Comparison of ENCODE assay signal across 8 mouse cellular contexts in genomic region chr19:7040637-7041130, GRCm38 (mm10). TPM values are rescaled to one million over a fixed set of nuclear protein-coding genes. Genes with fewer than 3 reads are reported as not detected.
A peak's percentile ranks its signal among the peaks of the same experiment; 100 is the strongest.
DNase-seq lines count a peak whose midpoint lies in the region; ATAC-seq and TF ChIP-seq lines count a peak whose summit lies in the region.

No protein-coding gene starts in this region.

- peaks cover 20% of the 10 kb centered on the region for H3K4me1 ChIP-seq in heart, postnatal 0 days (ENCODE audit: control insufficient read depth, insufficient read depth)
- H3K4me1 ChIP-seq in hindbrain, embryonic 11.5 days (replicated peaks; ENCODE audit: control insufficient read depth, insufficient read depth, low read length): peaks cover 6% of the 10 kb centered on the region; the same call in 1 of the 2 replicates
- H3K4me1 ChIP-seq in midbrain, embryonic 10.5 days: peaks cover 38% of the 10 kb centered on the region

- DNase-seq in heart, postnatal 0 days (ENCODE audit: low spot score): no peak
- no peak for DNase-seq in heart, adult 9 months (ENCODE audit: low spot score in 2 of 2)
- DNase-seq in MEL-GATA-1-ER (ENCODE audit: extremely low read depth, low read depth) (peak; percentile 45), adipocyte (ENCODE audit: low spot score) (no peak)
- DNase-seq in hindbrain, embryonic 11.5 days (ENCODE audit: low spot score): peak; percentile 30
- no peak for DNase-seq in midbrain, embryonic 10.5 days (ENCODE audit: low spot score)
- DNase-seq in cerebellum, adult 11 months: no peak
- no peak for DNase-seq in cerebellum, postnatal 14 days

- TF ChIP-seq EP300 in heart, postnatal 0 days (IDR thresholded peaks at IDR 0.05; ENCODE audit: low read depth): no peak

- H3K27ac ChIP-seq in heart, postnatal 0 days (ENCODE audit: low read depth): peak overlapping the region; percentile 95
- peak overlapping the region; percentile 89 for H3K27ac ChIP-seq in hindbrain, embryonic 11.5 days (ENCODE audit: low read depth, low read length)
- peak overlapping the region; percentile 96 for H3K27ac ChIP-seq in midbrain, embryonic 10.5 days (replicated peaks)

- no peak for ATAC-seq in heart, postnatal 0 days (ENCODE audit: insufficient read depth, low read depth)
- peak; percentile 1; the same call in 1 of the 2 replicates for ATAC-seq in hindbrain, embryonic 11.5 days (ENCODE audit: low FRiP score)

- 22% methylated on average over 13 of the region's 13 CpGs for WGBS in heart, postnatal 0 days
- WGBS in hindbrain, embryonic 11.5 days: 32% methylated on average over 13 of the region's 13 CpGs
- 31% methylated on average over 13 of the region's 13 CpGs for WGBS in midbrain, embryonic 10.5 days

- peak overlapping the region; percentile 65 for H3K9ac ChIP-seq in heart, postnatal 0 days (replicated peaks; ENCODE audit: low read depth, low read length)
- H3K9ac ChIP-seq in hindbrain, embryonic 11.5 days (ENCODE audit: low read depth, low read length): peak overlapping the region; percentile 71

- no peak for TF ChIP-seq CTCF in heart, postnatal 0 days (IDR thresholded peaks at IDR 0.05; ENCODE audit: low read depth)

- no peaks in the 10 kb centered on the region for H3K27me3 ChIP-seq in heart, postnatal 0 days (ENCODE audit: control insufficient read depth, insufficient read depth, low read length)
- no peaks in the 10 kb centered on the region for H3K27me3 ChIP-seq in hindbrain, embryonic 11.5 days (ENCODE audit: control insufficient read depth, insufficient read depth, low read length)
- no peaks in the 10 kb centered on the region for H3K27me3 ChIP-seq in midbrain, embryonic 10.5 days (ENCODE audit: low read depth, poor library complexity, severe bottlenecking)

- peak overlapping the region; percentile 78 for H3K4me2 ChIP-seq in heart, postnatal 0 days (ENCODE audit: low read depth, low read length)
- H3K4me2 ChIP-seq in hindbrain, embryonic 11.5 days (replicated peaks; ENCODE audit: low read depth, low read length): peak overlapping the region; percentile 84

- peaks cover under 1% of the 10 kb centered on the region; the same call in 1 of the 2 replicates for H3K36me3 ChIP-seq in heart, postnatal 0 days (replicated peaks; ENCODE audit: control insufficient read depth, insufficient read depth, low read length)
- no peaks in the 10 kb centered on the region for H3K36me3 ChIP-seq in hindbrain, embryonic 11.5 days (ENCODE audit: control insufficient read depth, insufficient read depth, low read length)
- peaks cover 30% of the 10 kb centered on the region for H3K36me3 ChIP-seq in midbrain, embryonic 10.5 days

- peak overlapping the region; percentile 62 for H3K4me3 ChIP-seq in heart, postnatal 0 days (ENCODE audit: low read depth, low read length)
- peak overlapping the region; percentile 43 for H3K4me3 ChIP-seq in hindbrain, embryonic 11.5 days (ENCODE audit: low read depth, low read length)
- peak overlapping the region; percentile 93 for H3K4me3 ChIP-seq in midbrain, embryonic 10.5 days

- H3K9me3 ChIP-seq in heart, postnatal 0 days (replicated peaks; ENCODE audit: control insufficient read depth, low read length): no peaks in the 10 kb centered on the region
- no peaks in the 10 kb centered on the region for H3K9me3 ChIP-seq in hindbrain, embryonic 11.5 days (ENCODE audit: control insufficient read depth, low read length)
- H3K9me3 ChIP-seq in midbrain, embryonic 10.5 days (replicated peaks): no peaks in the 10 kb centered on the region

RNA-seq across cellular contexts. Expression of gene Stip1, which starts 0.9 kb away (rescaled TPM):
- total RNA-seq in heart, postnatal 0 days (2014; rRNA removed; ENCODE audit: low replicate concordance): 94.6 and 99.7 TPM in 2 replicates
- polyA plus RNA-seq in heart, postnatal 0 days (2015; fragmentation: Nextera tagmentation; extraction: Ambion mirVana): 98.3 and 98.5 TPM in 2 replicates
- polyA plus RNA-seq in hindbrain, embryonic 11.5 days (2014; fragmentation: Nextera tagmentation; extraction: Ambion mirVana): 376 and 390 TPM in 2 replicates
- polyA plus RNA-seq in midbrain, embryonic 10.5 days (2016; fragmentation: Nextera tagmentation; extraction: Ambion mirVana): 427 and 470 TPM in 2 replicates

RNA-seq across cellular contexts. Expression of gene Macrod1, which starts 15.9 kb away (rescaled TPM):
- total RNA-seq in heart, postnatal 0 days (2014; rRNA removed; ENCODE audit: low replicate concordance): 122 and 170 TPM in 2 replicates
- 112 and 113 TPM in 2 replicates for polyA plus RNA-seq in heart, postnatal 0 days (2015; fragmentation: Nextera tagmentation; extraction: Ambion mirVana)
- polyA plus RNA-seq in hindbrain, embryonic 11.5 days (2014; fragmentation: Nextera tagmentation; extraction: Ambion mirVana): 2.8 and 3.1 TPM in 2 replicates
- 2.2 and 2.9 TPM in 2 replicates for polyA plus RNA-seq in midbrain, embryonic 10.5 days (2016; fragmentation: Nextera tagmentation; extraction: Ambion mirVana)

RNA-seq across cellular contexts. Expression of gene Fermt3, which starts 21.4 kb away (rescaled TPM):
- total RNA-seq in heart, postnatal 0 days (2014; rRNA removed; ENCODE audit: low replicate concordance): 8.9 and 11.1 TPM in 2 replicates
- polyA plus RNA-seq in heart, postnatal 0 days (2015; fragmentation: Nextera tagmentation; extraction: Ambion mirVana): 4.9 and 5.1 TPM in 2 replicates
- 7.3 and 7.6 TPM in 2 replicates for polyA plus RNA-seq in hindbrain, embryonic 11.5 days (2014; fragmentation: Nextera tagmentation; extraction: Ambion mirVana)
- 8.5 and 10.3 TPM in 2 replicates for polyA plus RNA-seq in midbrain, embryonic 10.5 days (2016; fragmentation: Nextera tagmentation; extraction: Ambion mirVana)

RNA-seq across cellular contexts. Expression of gene Trpt1, which starts 44.8 kb away (rescaled TPM):
- 12.6 and 32.0 TPM in 2 replicates for total RNA-seq in heart, postnatal 0 days (2014; rRNA removed; ENCODE audit: low replicate concordance)
- polyA plus RNA-seq in heart, postnatal 0 days (2015; fragmentation: Nextera tagmentation; extraction: Ambion mirVana): 27.1 and 28.4 TPM in 2 replicates
- polyA plus RNA-seq in hindbrain, embryonic 11.5 days (2014; fragmentation: Nextera tagmentation; extraction: Ambion mirVana): 10.6 and 11.1 TPM in 2 replicates
- polyA plus RNA-seq in midbrain, embryonic 10.5 days (2016; fragmentation: Nextera tagmentation; extraction: Ambion mirVana): 9.5 and 11.3 TPM in 2 replicates

RNA-seq across cellular contexts. Expression of gene Nudt22, which starts 44.8 kb away (rescaled TPM):
- 42.1 and 45.3 TPM in 2 replicates for total RNA-seq in heart, postnatal 0 days (2014; rRNA removed; ENCODE audit: low replicate concordance)
- 48.1 and 49.5 TPM in 2 replicates for polyA plus RNA-seq in heart, postnatal 0 days (2015; fragmentation: Nextera tagmentation; extraction: Ambion mirVana)
- polyA plus RNA-seq in hindbrain, embryonic 11.5 days (2014; fragmentation: Nextera tagmentation; extraction: Ambion mirVana): 19.3 and 19.9 TPM in 2 replicates
- 19.1 and 20.3 TPM in 2 replicates for polyA plus RNA-seq in midbrain, embryonic 10.5 days (2016; fragmentation: Nextera tagmentation; extraction: Ambion mirVana)

Comparison
In these comparisons a context has a peak if more than half of its experiments do, and no peak if none do; other contexts are left out.
1. DNase-seq: peak in MEL-GATA-1-ER (single experiment) and hindbrain, embryonic 11.5 days (single experiment); none in heart, postnatal 0 days (single experiment), heart, adult 9 months (0 of 2), midbrain, embryonic 10.5 days (single experiment), cerebellum, adult 11 months (single experiment), cerebellum, postnatal 14 days (0 of 2) and adipocyte (single experiment).
2. H3K4me3 ChIP-seq: peak in every context shown above with its lines; median percentile 93 in midbrain, embryonic 10.5 days; 62 in heart, postnatal 0 days; 43 in hindbrain, embryonic 11.5 days.
3. RNA of gene Macrod1, which starts 15.9 kb away (polyA plus RNA-seq): 112 to 113 TPM in heart, postnatal 0 days; 2.8 to 3.1 TPM in hindbrain, embryonic 11.5 days and 2.2 to 2.9 TPM in midbrain, embryonic 10.5 days; every median in the first group is over 10 times any median in the second.
4. Peak in every context shown above with its lines, with median percentiles within 50 percentile points of each other: H3K27ac ChIP-seq.